Mouse (Mus musculus) lung, postnatal 25 days (tissue): ENCODE measurements at regions not wholly inside any gene's neighbourhood (a gene's known extent, or its start where the extent isn't known, plus 50 kb on each side); places are given as distances from the start of the nearest gene placed in this dataset.
"Not testable (repeated sequence)": the region's sequence is repeated elsewhere in the genome, so short reads cannot be mapped to it uniquely, and the experiment has no call there.

Experiments used
- DNase-seq: peaks from one replicate; pipeline ENCODE4 v3.0.0; 2022; ENCODE audit warnings: low spot score

DNA sequence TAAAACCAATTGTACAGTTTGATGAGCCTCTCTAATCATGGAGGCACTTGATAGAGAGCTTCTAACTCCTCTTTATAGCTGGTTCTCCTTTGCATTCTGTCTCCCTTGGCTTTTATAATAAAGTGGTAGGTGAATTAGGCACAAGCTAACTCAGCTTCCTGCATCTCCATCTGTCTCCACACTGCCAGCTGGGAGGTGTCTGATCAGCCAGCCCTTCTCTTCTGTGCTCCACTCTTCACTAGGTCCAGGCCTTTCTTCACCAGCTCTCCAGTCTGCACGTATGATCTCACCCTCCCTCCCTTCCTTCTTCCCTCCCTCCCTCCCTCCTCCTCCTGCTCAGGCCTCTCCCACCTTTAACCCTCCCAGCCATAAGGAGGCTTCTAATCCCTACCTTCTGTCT lies 136.2 kb downstream of the Rchy1 start:
- DNase-seq: no peak

DNA sequence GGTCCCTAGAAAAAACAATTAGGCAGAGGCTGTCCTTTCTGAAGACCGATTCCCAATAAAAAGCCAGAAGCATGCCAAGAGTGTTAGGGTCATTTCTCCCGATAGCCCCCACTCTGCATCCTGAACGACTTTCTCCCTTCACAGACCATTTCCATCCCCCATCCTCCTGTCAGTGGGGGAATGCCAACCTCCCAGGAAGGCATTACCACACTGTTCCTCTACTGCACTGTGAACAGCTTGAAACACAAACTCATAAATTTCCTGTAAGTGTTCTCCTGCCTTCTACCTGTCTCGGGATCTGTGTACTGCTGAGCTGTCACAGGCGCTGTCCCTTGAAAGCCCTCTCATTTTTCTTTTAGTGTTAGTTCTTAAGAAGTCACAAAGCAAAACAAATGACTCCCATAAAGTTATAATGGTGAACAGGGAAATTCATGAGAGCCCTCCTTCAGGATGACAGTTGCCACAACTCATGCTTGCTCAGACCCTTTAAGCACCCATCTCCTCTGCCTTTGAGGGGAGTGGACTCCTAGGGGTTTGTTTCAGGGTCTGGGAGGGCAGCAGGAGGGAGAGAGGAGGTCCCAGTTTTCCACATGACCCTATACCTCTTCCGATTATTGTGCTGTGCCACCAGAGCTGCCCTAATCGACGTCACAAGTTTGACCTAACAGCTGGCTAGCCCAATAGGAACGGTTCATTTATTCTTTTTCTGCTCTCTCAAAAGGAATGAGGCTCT lies 139.9 kb downstream of the Rchy1 start:
- no peak for DNase-seq

DNA sequence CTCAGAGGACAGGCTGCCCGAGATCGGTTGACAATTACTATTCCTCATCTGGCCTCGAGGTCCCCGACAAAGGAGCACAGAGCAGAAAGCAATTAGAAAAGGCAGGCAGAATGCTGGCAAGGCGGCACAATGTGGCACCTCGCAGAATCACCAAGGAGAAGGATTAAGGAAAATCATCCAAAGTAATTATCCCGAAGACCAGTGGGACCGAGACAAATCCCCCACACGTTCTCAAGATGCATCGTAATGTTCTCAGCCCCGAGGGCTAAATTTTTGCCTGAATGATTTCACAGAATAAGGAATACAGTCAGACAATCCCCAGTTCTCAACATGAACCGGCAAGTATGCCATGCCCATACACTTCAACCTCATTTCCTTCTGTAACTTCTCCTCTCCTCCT lies 144.1 kb downstream of the Rchy1 start:
- DNase-seq: no peak

DNA sequence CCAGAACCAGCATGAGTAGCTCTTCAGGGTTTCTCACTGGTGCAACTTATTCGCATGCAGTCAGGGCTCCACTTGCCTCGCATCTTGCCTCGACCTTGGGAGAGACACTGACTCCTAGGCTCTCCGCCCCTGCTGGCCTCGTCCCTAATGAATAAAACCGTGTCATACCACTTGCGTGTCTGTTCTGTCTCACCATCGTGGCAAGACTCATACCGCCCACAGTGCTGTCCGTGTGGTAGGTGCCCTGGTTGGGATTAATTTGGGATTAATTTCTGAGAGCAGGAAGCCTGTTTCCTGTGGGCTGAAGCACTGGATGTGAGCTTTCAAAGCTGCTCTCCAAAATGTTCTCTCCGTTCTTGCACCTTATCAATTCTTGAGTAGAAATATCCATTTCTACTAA lies 144.7 kb downstream of the Rchy1 start:
- DNase-seq: no peak

DNA sequence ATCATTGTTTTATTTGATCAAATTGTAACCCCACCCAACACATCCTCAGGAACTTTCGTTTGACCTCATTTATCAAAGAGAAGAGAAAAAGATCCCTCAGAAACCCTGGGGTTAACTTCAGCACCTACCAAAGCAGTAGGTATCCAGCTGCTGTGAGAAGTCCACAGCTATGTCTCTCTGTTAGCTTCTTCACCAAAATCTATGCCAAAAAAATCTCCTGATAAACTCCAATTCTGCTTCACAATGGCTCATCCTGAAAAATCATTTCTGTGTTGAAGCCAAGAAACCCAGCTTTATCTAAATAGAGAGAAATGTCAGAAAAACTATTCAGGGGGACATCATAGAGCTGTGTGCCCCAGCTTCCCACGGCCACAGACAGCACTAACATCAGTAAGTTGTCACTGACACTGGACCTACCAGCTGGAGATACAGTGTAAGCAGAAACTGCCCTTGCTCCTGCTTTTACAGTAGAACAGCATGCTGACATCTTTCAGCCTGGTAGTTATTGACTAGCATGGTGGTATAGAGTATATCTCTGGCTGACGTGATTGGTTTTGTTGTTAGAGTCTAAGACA lies 146.4 kb downstream of the Rchy1 start:
- DNase-seq: no peak

DNA sequence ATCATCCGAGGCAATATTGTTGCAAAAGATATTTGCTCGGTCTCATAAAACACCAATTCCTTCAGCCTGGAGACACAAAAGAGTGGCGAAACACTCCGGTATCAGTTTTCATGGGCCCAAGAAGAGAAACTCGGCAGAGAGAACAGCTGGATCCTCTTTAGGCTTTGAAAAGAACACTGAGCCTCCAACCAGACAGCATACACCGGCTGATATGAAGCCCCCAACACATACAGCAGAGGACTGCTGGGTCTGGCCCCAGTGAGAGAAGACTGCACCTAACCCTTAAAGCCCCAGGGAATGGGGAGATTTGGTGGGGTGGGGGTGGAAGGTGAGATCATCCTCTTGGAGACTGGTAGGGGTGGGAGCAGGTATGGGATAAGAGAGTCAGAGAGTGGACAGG lies 147.9 kb downstream of the Rchy1 start:
- no peak for DNase-seq

DNA sequence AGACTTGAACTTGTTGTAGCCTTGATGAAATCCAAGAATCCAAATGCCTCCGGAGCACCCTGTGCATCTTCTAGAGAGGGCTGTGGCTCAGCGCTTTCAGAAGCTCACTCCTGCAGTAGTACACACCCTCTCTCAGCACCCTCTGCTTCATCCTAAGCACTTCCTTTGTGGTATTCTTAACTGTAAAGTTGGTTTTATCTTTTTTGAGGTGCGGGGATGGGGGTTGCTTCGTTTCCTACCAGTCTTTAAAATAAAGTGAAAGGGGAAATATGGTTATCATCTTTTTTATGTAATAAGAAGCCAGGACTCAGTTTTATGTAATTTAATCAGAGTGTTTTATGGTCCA lies 148.5 kb downstream of the Rchy1 start:
- DNase-seq: no peak

DNA sequence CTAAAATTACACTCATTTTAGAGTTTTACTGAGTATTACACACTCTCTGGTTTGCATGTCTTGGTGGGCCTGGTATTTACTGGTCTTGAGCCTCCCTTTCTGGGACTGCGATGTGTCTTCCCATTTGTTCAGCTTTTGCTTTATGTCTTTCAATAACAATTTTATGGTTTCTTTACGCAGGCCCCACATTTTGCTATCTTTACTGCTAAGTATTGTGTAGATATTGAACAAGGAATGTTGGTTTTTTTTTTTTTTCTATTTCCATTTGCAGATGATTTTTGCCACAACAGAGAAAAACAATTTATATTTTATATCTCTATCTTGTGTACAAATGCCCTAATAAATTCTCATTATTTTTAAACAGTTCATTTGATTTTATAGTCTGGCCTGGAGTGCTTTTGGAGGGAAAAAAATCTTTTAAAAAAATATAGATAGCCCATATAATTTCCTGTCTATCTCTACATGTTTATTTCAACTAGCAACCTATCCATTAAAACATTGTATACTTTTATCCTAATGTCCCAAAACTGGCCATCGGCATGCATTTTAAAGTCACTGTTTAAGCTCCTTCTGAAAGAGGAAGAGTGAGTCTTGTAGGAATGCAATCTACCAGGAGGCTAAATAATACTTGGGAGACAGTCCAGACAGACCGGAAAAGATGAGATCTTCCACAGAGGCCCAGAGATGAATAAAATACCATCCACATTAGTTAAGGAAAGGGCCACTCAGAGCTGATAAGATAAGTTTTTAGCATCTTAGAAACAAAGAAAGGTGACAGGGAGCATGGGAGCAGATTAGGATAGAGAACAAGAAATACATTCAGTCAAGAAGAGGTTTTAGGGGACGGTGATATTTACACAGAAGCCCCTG lies 149.1 kb downstream of the Rchy1 start:
- no peak for DNase-seq

DNA sequence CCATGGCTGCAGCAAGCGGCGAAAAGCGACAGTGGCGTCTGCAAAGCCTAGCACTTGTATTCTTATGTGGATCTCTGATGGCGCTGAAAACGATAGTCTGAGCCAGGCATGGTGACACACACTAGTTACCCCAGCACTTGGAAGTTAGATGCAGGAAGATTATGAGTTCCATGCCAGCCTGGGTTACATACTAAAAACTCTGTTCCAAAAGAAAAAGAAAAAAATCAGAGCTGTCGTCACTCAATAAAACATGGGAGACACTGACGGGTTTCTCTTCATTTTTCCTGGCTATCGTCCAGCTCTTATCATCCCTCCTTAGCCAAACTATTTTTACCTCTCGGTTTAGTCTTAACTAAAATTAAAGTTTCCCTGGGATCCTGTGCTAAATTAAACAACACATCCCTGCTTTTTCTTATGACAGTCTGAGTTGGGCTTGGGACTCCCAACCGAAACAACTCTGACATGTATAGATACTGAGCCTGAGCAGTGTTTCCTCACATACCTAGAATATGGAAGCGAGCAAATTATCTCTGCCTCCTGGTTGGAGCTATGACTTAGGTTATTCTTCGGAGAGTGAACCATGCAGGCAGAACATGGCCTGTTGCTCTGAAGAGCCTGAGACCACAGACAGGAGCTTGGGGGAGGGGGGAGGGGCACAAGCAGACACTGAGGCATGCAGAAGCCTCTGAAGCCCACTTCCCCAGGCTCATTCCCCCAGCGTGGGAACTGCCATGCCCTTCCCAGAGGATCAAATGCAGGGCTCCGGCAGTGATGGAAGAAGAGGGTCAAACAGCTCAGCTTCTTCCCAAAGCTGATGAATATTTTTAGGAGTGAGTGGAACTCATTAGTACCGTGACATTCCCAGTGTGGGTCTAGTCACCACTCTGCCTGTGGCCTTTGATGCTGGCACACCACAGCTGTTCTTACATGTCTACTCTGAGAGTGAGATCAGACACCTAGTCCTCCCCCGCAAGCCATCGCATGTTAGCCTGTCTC lies 155.5 kb downstream of the Rchy1 start:
- DNase-seq: no peak

DNA sequence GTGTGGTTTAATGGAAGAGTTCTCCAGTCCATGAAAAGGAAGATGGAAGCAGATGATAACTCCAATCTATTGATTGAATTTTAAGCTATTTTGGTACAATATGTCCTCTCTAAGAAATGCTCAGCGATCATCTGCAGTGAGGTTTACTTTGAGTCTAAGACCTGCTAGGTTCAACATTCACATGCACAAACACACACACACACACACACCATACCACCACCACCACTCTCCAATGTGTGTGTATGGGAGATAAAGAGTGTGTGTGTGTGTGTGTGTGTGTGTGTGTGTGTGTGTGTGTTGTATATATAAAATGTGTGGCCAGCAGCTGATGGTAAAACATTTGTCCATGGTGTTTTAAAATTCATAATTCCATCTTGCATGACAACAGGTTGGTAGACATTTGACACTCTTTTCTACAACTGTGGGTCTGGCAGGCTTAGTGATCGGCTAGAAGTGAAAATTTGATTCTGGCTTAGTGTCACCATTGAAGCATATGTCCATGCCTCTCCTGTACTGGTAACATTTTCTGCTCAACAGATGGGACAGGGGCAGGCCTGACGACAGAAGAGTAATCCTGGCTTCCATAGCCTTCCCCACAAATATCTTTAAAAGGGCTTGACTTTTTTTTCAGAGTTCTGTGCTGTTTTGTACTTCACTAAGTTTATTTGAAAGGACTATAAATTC lies 161.4 kb downstream of the Rchy1 start:
- no peak for DNase-seq

DNA sequence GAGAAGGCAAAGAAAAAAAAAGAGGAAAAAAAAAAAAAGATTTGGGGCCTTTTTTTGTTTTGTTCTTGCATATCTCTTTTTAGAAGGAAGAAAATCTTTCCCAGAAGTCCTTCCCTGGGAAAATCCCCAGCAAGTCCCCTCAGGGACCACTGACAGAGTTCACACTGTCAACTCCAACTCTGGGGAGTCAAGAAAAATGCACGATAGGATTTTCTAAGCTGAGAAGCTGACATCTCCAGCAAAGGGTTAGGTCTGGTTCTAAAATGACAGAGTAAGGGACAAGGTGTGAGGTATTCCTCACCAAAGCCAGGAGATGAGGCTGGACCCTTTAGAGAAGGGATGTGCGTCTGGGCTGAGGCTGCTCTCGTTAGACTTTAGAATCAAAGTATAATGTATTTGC lies 165.5 kb downstream of the Rchy1 start:
- DNase-seq: no peak

DNA sequence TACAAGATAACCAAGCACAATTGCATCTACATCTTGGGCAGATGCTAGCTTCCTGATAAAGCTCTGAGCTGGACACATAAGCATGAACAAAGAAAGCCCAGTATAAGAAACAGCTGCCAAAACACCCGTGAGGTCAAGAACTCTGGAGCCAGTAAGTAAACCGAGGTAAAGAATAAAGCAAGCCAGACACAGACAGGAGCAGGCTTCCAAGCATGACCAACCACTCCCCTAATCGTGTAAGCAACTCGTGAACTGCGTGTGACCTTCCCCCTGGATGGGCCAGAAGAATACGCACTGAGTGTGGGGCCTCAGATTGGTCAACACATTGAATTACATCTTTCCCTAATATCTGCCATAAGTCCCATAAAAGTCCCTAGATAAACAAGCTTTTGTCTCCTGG lies 170.1 kb downstream of the Rchy1 start:
- DNase-seq: no peak

DNA sequence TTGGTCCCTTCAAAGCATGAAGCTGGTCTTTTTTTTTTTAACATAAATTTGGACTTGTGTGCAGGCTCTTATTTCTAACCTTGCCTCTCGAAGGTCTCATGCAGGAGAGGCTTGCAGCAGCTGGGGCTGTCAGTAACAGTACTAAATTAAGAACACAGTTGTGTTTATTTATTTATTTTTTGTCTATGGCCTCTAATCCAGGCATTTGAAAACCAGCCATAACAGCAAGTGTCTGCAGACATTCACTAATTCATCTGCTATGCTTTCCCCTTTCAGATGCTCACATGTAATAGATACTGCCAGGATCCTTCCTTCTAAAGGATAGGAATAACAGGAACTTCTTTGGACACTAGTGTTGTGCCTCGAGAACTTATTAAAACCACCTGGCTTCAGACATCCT lies 172.5 kb downstream of the Rchy1 start:
- no peak for DNase-seq

DNA sequence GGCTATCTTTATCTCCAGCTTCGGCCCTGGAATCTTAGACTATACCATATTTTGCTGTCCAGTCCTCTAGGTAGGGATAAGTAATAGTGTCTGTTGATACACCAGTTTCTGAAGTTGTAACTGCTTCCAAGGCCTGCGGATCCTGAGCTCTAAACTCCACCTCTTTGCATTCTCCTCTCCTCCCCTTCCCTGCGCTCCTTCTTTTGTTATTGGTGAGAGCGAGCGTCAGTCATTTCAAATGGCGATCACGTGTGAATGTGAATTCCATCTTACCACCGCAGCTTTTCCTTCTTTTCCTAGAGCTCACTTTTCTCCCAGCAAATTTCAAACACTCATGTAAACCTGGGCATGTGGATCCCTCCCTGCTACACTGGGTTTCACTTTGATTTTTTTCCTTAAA lies 178.9 kb downstream of the Rchy1 start:
- DNase-seq: no peak

DNA sequence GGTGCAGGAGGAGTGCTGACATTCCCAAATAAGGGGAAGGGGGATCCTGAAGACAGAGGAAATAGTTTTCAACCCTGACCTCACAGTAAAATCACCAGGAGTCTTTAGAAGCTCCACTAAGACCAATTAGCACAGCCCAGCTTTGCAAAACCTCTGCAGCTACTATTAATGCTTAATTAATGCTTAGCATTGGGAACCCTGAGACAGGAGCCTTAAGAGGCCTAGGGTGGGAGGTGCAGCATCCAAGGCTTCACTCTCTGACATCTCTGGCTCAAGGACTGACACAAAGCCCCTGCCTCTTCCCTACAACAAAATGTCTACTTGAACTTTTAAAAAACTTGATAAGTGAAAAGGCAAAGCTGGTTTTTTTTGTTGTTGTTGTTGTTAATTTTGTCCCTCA lies 185.9 kb downstream of the Rchy1 start:
- DNase-seq: no peak

DNA sequence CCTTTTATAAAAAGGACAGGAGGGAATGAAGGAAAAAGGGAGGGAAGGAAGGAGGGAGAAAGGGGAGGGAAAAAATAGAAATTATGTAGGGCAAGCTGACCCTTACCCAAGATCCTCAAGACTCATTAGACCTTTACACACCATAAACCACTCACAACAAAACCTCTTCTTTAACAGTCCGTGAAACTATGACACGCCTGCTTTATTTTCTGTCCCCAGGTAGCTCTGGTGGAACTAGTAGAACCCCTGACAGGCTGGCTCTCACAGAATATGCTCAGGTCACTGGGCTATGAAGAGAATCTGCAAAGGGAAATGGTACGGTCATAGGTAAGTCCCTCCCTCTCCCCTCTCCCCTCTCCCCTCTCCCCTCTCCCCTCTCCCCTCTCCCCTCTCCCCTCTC lies 188.8 kb downstream of the Rchy1 start:
- DNase-seq: no peak

DNA sequence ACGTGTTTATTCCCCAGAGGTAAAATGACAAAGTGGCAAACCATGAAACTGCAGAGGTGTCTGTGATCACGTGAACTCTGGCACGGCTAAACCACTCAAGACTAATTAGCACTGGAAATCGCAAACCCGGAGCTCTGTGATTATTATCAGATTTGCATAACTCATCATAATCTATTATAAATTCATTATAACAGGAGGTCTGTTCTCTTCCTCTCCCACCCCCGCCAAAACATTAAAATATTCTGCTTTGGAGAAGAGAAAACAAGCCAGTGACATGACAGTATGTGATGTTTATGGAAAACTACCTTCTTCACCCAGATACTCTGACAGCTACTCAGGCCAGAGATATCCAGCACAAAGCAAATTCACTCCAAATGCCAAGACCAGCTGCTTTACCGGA lies 195.0 kb downstream of the Rchy1 start:
- DNase-seq: no peak

DNA sequence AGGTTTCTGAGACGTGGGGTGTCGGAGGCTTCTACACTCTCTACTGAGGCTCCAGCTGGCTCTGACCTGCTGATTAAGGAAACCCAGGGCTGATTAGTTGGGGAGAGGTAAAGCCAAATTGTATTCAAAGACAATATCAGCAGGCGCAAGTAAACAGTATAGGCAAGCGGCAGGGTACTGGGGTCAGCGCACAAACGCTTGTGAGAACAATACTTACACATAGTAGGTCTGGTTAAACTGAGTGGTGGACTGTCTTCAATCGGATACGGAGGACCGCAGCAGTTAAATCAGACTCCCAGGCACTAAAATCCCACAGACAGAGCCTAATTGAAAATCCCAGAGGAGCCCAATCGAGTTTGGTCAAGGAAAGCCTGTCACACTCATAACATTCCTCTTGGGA lies 195.8 kb downstream of the Rchy1 start:
- no peak for DNase-seq

DNA sequence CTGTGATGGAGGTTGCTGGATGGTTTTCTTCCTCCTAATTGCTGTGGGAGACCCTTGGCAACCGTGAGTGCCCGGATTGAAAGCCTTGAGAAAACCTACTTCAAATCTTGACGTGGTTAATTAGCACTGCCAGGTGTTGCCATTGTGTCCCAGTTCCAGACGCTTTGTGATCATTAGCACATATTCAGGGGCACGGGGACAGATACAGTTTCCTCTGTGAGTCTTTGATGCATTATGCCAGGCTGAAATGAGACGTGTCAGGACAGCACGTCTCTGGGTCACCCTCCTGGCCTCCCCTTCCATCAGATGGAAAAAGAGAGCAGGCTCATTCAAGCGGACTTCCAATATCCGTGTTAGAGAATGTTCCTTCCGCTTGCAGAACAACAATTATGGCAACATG lies 198.2 kb downstream of the Rchy1 start:
- no peak for DNase-seq

DNA sequence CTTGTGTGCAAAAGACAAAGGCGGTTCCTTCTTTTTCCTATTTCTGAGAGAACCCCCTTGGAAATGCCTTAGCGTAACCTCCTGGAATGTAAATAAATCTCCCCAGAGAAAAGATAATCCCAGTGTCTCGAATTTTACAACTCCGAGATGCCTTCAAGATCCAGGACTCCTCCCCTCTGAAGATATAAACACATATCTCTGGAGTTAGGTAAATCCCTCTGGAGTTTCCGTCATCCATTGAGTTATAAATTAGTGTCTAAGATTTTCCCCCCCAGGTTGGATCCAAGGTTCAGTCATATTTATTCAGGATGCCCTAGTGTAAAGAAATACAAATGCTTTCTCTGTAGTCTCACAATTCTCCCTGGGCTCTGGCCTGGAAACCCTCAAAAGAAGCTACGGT lies 200.3 kb downstream of the Rchy1 start:
- no peak for DNase-seq

DNA sequence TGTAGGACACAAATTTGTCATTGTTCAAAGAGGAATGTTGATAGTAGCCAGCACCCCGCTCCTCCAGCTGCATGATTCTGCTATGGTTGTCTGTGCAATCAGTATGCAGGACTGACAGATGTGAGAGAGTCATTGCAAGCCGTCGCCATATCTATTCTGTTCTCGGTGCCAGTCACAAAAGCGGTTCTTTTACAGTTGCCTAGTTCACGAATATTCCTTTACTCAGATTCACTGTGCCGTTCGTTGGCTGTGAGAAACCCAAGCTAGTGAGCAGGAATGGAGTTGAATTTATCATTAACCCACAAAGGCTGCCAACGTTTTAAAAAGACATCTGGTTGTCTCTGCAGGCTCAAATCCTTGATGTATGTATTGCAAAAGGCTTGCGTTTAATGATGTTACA lies 206.9 kb downstream of the Rchy1 start:
- DNase-seq: no peak

DNA sequence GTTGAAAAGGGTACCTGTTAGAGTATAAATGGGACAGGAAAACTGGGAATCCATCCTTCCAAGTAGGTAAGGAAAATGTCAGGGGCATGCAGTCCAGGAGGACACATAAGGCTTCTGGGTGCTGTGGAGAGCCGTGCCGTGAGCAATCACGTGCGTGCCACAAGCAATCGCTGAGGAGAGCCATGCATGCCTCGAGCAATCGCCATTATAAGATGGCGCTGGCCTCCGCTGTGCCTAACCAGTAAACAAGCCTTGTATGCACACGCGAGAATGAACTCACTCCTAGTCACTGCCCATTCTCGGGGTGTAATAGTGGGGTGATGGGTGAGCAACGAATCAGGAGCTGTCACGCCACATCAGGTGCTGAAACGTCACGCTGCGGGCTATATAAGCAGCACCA lies 210.0 kb downstream of the Rchy1 start:
- DNase-seq: not testable (repeated sequence)
